Mouse (Mus musculus) neural tube, embryonic 13.5 days (tissue): ENCODE results near the gene Kcnq1. TPM values are rescaled to one million over a fixed set of nuclear protein-coding genes. Genes with fewer than 3 reads are reported as not detected.

Experiments used
- ATAC-seq: fragments of 200-750 bp; cut with Nextera tagmentation; 2 replicates; pipeline ENCODE4 v1.8.0; 2017; ENCODE audit warnings: low read depth, mild to moderate bottlenecking, moderate TSS enrichment, moderate library complexity
- H3K27ac ChIP-seq: fragments of 300-500 bp; sonication (generic); replicated peaks from 2 replicates; pipeline ENCODE4 v1.5.1; 2015; ENCODE audit warnings: moderate library complexity, mild to moderate bottlenecking, inconsistent platforms
- H3K27me3 ChIP-seq: fragments of 300-500 bp; sonication (generic); 2 replicates; pipeline ENCODE4 v1.6.1; 2015; ENCODE audit warnings: mild to moderate bottlenecking, inconsistent platforms
- H3K36me3 ChIP-seq: fragments of 300-500 bp; sonication (generic); 2 replicates; pipeline ENCODE4 v1.6.1; 2015; ENCODE audit warnings: mild to moderate bottlenecking, inconsistent platforms
- H3K4me1 ChIP-seq: fragments of 300-500 bp; sonication (generic); replicated peaks from 2 replicates; pipeline ENCODE4 v1.6.1; 2015; ENCODE audit warnings: inconsistent platforms
- H3K4me2 ChIP-seq: fragments of 300-500 bp; sonication (generic); 2 replicates; pipeline ENCODE4 v1.6.1; 2015; ENCODE audit warnings: inconsistent platforms, mild to moderate bottlenecking, moderate library complexity
- H3K4me3 ChIP-seq: fragments of 300-500 bp; sonication (generic); 2 replicates; pipeline ENCODE4 v1.5.1; 2015; ENCODE audit warnings: mild to moderate bottlenecking, inconsistent platforms
- H3K9ac ChIP-seq: fragments of 300-500 bp; sonication (generic); 2 replicates; pipeline ENCODE4 v1.6.1; 2015; ENCODE audit warnings: moderate library complexity, mild to moderate bottlenecking, inconsistent platforms
- H3K9me3 ChIP-seq: fragments of 300-500 bp; sonication (generic); 2 replicates; pipeline ENCODE4 v1.6.1; 2016; ENCODE audit warnings: inconsistent platforms
- WGBS: fragments of 180-500 bp; shearing (Covaris S2); methylation state at CpG from one replicate; pipeline ENCODE4 v1.1.7; 2015; 5-methylcytosine and 5-hydroxymethylcytosine counted together
- polyA plus RNA-seq: library from polyadenylated mRNA; unstranded; fragments of >200 nt; fragmentation: Nextera tagmentation; extraction: Ambion mirVana; gene quantifications from 2 replicates; pipeline ENCODE4 v1.2.1, GENCODE M21; 2015

Gene Kcnq1
- polyA plus RNA-seq, 1 experiment from 2014 or later, result 1.3 TPM

- WGBS, result 3% methylated on average over 44 of the region's 53 CpGs
- Histone ChIP-seq H3K4me1 (peaks cover 41% of the 10 kb centered on the region), H3K27ac (peak overlapping the region; percentile 90), H3K9me3 (no peaks in the 10 kb centered on the region), H3K27me3 (0 out of 2 replicates have a peak, but pooled peaks cover 8% of the 10 kb centered on the region), H3K36me3 (no peaks in the 10 kb centered on the region), H3K4me2 (peak overlapping the region; percentile 64), H3K9ac (peak overlapping the region; percentile 68), H3K4me3 (peak overlapping the region; percentile 37)
- ATAC-seq, result peak; percentile 78
These were observed 339.7 kb downstream of the Kcnq1 start for GRCm38 (mm10) chr7:143445651-143446460.

GRCm38 (mm10) chr7:143447130-143447529, 341.0 kb downstream of the Kcnq1 start:
- Histone ChIP-seq H3K4me3 (no peak overlapping the region), H3K27ac (no peak overlapping the region), H3K9me3 (no peaks in the 10 kb centered on the region), H3K36me3 (no peaks in the 10 kb centered on the region), H3K27me3 (0 out of 2 replicates have a peak, but pooled peaks cover 8% of the 10 kb centered on the region), H3K4me2 (no peak overlapping the region), H3K9ac (no peak overlapping the region), H3K4me1 (peaks cover 41% of the 10 kb centered on the region)
- no peak for ATAC-seq
- WGBS, result 77% methylated on average over 2 of the region's 2 CpGs

GRCm38 (mm10) chr7:143458963-143459331, 352.8 kb downstream of the Kcnq1 start:
- peak overlapping the region; percentile 85 for H3K27ac ChIP-seq
- peak overlapping the region; percentile 74 for H3K9ac ChIP-seq
- peak overlapping the region; percentile 58 for H3K4me2 ChIP-seq
- H3K36me3 ChIP-seq, result 0 out of 2 replicates have a peak, but pooled peaks cover 4% of the 10 kb centered on the region
- ATAC-seq, result 0 out of 2 replicates have a peak, but pooled peaks have one; percentile 0
- WGBS, result 24% methylated on average over 38 of the region's 38 CpGs
- no peaks in the 10 kb centered on the region for H3K27me3 ChIP-seq
- peaks cover 21% of the 10 kb centered on the region; the same call in 1 of the 2 replicates for H3K9me3 ChIP-seq
- H3K4me3 ChIP-seq, result peak overlapping the region; percentile 50
- H3K4me1 ChIP-seq, result peaks cover 15% of the 10 kb centered on the region

GRCm38 (mm10) chr7:143459332-143460211, 353.4 kb downstream of the Kcnq1 start:
- WGBS, result 32% methylated on average over 100 of the region's 100 CpGs
- peaks cover 21% of the 10 kb centered on the region; the same call in 1 of the 2 replicates for H3K9me3 ChIP-seq
- H3K9ac ChIP-seq, result peak overlapping the region; percentile 74
- peak overlapping the region; percentile 58 for H3K4me2 ChIP-seq
- peak overlapping the region; percentile 50 for H3K4me3 ChIP-seq
- no peaks in the 10 kb centered on the region for H3K27me3 ChIP-seq
- peak overlapping the region; percentile 85 for H3K27ac ChIP-seq
- peak; percentile 5; the same call in 1 of the 2 replicates for ATAC-seq
- 0 out of 2 replicates have a peak, but pooled peaks cover 4% of the 10 kb centered on the region for H3K36me3 ChIP-seq
- H3K4me1 ChIP-seq, result peaks cover 21% of the 10 kb centered on the region

- WGBS, result 39% methylated on average over 60 of the region's 60 CpGs
- Histone ChIP-seq H3K27me3 (no peaks in the 10 kb centered on the region), H3K9me3 (peaks cover 21% of the 10 kb centered on the region; the same call in 1 of the 2 replicates), H3K4me3 (peak overlapping the region; percentile 50), H3K27ac (peak overlapping the region; percentile 85), H3K36me3 (0 out of 2 replicates have a peak, but pooled peaks cover 4% of the 10 kb centered on the region), H3K4me1 (peaks cover 29% of the 10 kb centered on the region), H3K4me2 (peak overlapping the region; percentile 58), H3K9ac (peak overlapping the region; percentile 74)
- ATAC-seq, result peak; percentile 23
These were observed 354.2 kb downstream of the Kcnq1 start for GRCm38 (mm10) chr7:143460217-143460834.

GRCm38 (mm10) chr7:143460874-143461273, 354.7 kb downstream of the Kcnq1 start, which contains the start of gene Cdkn1c:
Gene Cdkn1c, minus strand, starts transcription at chr7:143461050.
- Histone ChIP-seq H3K36me3 (0 out of 2 replicates have a peak, but pooled peaks cover 4% of the 10 kb centered on the region), H3K9ac (peak within 1 kb of the TSS; percentile 74), H3K27me3 (no peaks in the 10 kb centered on the region), H3K4me2 (peak within 1 kb of the TSS; percentile 58), H3K9me3 (peaks cover 21% of the 10 kb centered on the region; the same call in 1 of the 2 replicates), H3K4me3 (peak within 1 kb of the TSS; percentile 50), H3K27ac (peak within 1 kb of the TSS; percentile 85), H3K4me1 (peaks cover 31% of the 10 kb centered on the region)
- 39% methylated on average over 48 of the region's 48 CpGs for WGBS
- peak; percentile 87 for ATAC-seq

- Histone ChIP-seq H3K27me3 (no peaks in the 10 kb centered on the region), H3K36me3 (0 out of 2 replicates have a peak, but pooled peaks cover 4% of the 10 kb centered on the region), H3K9ac (peak overlapping the region; percentile 49; the same call in 1 of the 2 replicates), H3K4me1 (peaks cover 31% of the 10 kb centered on the region), H3K4me3 (peak overlapping the region; percentile 24), H3K27ac (peak overlapping the region; percentile 74), H3K9me3 (peaks cover 21% of the 10 kb centered on the region; the same call in 1 of the 2 replicates), H3K4me2 (peak overlapping the region; percentile 45)
- peak; percentile 55 for ATAC-seq
- 50% methylated on average over 16 of the region's 32 CpGs for WGBS
These were observed 355.2 kb downstream of the Kcnq1 start for GRCm38 (mm10) chr7:143461294-143461870.

GRCm38 (mm10) chr7:143461920-143462319, 355.8 kb downstream of the Kcnq1 start:
- no peaks in the 10 kb centered on the region for H3K27me3 ChIP-seq
- WGBS, result 38% methylated on average over 11 of the region's 11 CpGs
- no peak overlapping the region; the same call in 1 of the 2 replicates for H3K27ac ChIP-seq
- peaks cover 31% of the 10 kb centered on the region for H3K4me1 ChIP-seq
- ATAC-seq, result no peak
- 0 out of 2 replicates have a peak, but pooled peaks cover 4% of the 10 kb centered on the region for H3K36me3 ChIP-seq
- H3K4me2 ChIP-seq, result 0 out of 2 replicates have a peak overlapping the region, but pooled peaks have one; percentile 45
- H3K4me3 ChIP-seq, result no peak overlapping the region
- H3K9me3 ChIP-seq, result peaks cover 21% of the 10 kb centered on the region; the same call in 1 of the 2 replicates
- no peak overlapping the region for H3K9ac ChIP-seq

- H3K27me3 ChIP-seq, result 0 out of 2 replicates have a peak, but pooled peaks cover 2% of the 10 kb centered on the region
- peaks cover 34% of the 10 kb centered on the region for H3K4me1 ChIP-seq
- no peak overlapping the region for H3K9ac ChIP-seq
- H3K4me3 ChIP-seq, result no peak overlapping the region
- H3K4me2 ChIP-seq, result no peak overlapping the region
- 0 out of 2 replicates have a peak, but pooled peaks cover 4% of the 10 kb centered on the region for H3K36me3 ChIP-seq
- peaks cover 21% of the 10 kb centered on the region; the same call in 1 of the 2 replicates for H3K9me3 ChIP-seq
- ATAC-seq, result no peak
- 77% methylated on average over 5 of the region's 5 CpGs for WGBS
- no peak overlapping the region for H3K27ac ChIP-seq
These were observed 356.4 kb downstream of the Kcnq1 start for GRCm38 (mm10) chr7:143462516-143462915.

- no peak for ATAC-seq
- Histone ChIP-seq H3K36me3 (no peaks in the 10 kb centered on the region), H3K4me1 (peaks cover 33% of the 10 kb centered on the region), H3K27ac (no peak overlapping the region), H3K27me3 (peaks cover 2% of the 10 kb centered on the region; the same call in 1 of the 2 replicates), H3K9ac (no peak overlapping the region), H3K9me3 (peaks cover 21% of the 10 kb centered on the region; the same call in 1 of the 2 replicates), H3K4me2 (0 out of 2 replicates have a peak overlapping the region, but pooled peaks have one; percentile 64), H3K4me3 (no peak overlapping the region)
- 44% methylated on average over 11 of the region's 11 CpGs for WGBS
These were observed 357.8 kb downstream of the Kcnq1 start for GRCm38 (mm10) chr7:143463865-143464415.
